Mouse (Mus musculus) brain, adult 10 weeks (tissue): ENCODE results near the gene Ugt1a6b. TPM values are rescaled to one million over a fixed set of nuclear protein-coding genes. Genes with fewer than 3 reads are reported as not detected.

Experiments used
- polyA plus RNA-seq: library from polyadenylated mRNA; stranded (reverse); fragments of 350-450 nt; fragmentation: Illumina TruSeq; extraction: RNeasy Lipid Tissue Mini Kit (QIAGEN cat#74804); gene quantifications from one replicate; pipeline ENCODE4 v1.2.3, GENCODE M21; 2015; ENCODE audit warnings: low read depth, low replicate concordance

The Ugt1a6b gene
- polyA plus RNA-seq: not detected

GRCm38 (mm10) chr1:88103019-88103418 is at the start of gene Ugt1a6b:
Ugt1a6b (plus strand) TSS chr1:88103252.

GRCm38 (mm10) chr1:88055088-88055487 is 48.0 kb upstream of the Ugt1a6b start, which contains the start of gene Ugt1a10:
Ugt1a10 (plus strand) TSS chr1:88055388.

GRCm38 (mm10) chr1:88070495-88070894 is 32.6 kb upstream of the Ugt1a6b start, which contains the start of gene Ugt1a9:
Ugt1a9 (plus strand) TSS chr1:88070800.

GRCm38 (mm10) chr1:88087513-88087912 is 15.5 kb upstream of the Ugt1a6b start, which contains the start of gene Ugt1a8:
Ugt1a8 (plus strand) TSS chr1:88087813.

GRCm38 (mm10) chr1:88094941-88095492 is 8.0 kb upstream of the Ugt1a6b start, which contains the start of gene Ugt1a7c:
Ugt1a7c (plus strand) TSS chr1:88095062.

GRCm38 (mm10) chr1:88134457-88135011 is 31.5 kb downstream of the Ugt1a6b start, which contains the start of gene Ugt1a6a:
Ugt1a6a (plus strand) TSS chr1:88134809.

GRCm38 (mm10) chr1:88165711-88166110 is 62.7 kb downstream of the Ugt1a6b start, which contains the start of gene Ugt1a5:
Ugt1a5 (plus strand) TSS chr1:88166012.

GRCm38 (mm10) chr1:88200456-88200855 is 97.4 kb downstream of the Ugt1a6b start, which contains the start of gene Ugt1a2:
Ugt1a2 (plus strand) TSS chr1:88200601.

GRCm38 (mm10) chr1:88205294-88205922 is 102.4 kb downstream of the Ugt1a6b start, which contains the start of gene Dnajb3:
Dnajb3 (minus strand) TSS chr1:88205782.

GRCm38 (mm10) chr1:88211812-88212211 is 108.8 kb downstream of the Ugt1a6b start, which contains the start of gene Ugt1a1:
Ugt1a1 (plus strand) TSS chr1:88211959.

GRCm38 (mm10) chr1:88226670-88227379 is 123.8 kb downstream of the Ugt1a6b start, which contains the start of gene Mroh2a:
Mroh2a (plus strand) TSS chr1:88226986.

Other genes starting within 250 kb of the Ugt1a6b start
- 47.6 TPM for gene Dgkd, start 250.0 kb upstream of the Ugt1a6b start, polyA plus RNA-seq
- 11.7 TPM for gene Usp40, start 94.7 kb upstream of the Ugt1a6b start, polyA plus RNA-seq
- not detected for gene Ugt1a10, start 47.9 kb upstream of the Ugt1a6b start, polyA plus RNA-seq
- gene Ugt1a9, start 32.5 kb upstream of the Ugt1a6b start, polyA plus RNA-seq: not detected
- not detected for gene Ugt1a8, start 15.4 kb upstream of the Ugt1a6b start, polyA plus RNA-seq
- 1.1 TPM for gene Ugt1a7c, start 8.2 kb upstream of the Ugt1a6b start, polyA plus RNA-seq
- gene Ugt1a6a, start 31.6 kb downstream of the Ugt1a6b start, polyA plus RNA-seq: 3.1 TPM
- not detected for gene Ugt1a5, start 62.8 kb downstream of the Ugt1a6b start, polyA plus RNA-seq
- gene Ugt1a2, start 97.3 kb downstream of the Ugt1a6b start, polyA plus RNA-seq: not detected
- gene Dnajb3, start 102.5 kb downstream of the Ugt1a6b start, polyA plus RNA-seq: 2.6 TPM
- not detected for gene Ugt1a1, start 108.7 kb downstream of the Ugt1a6b start, polyA plus RNA-seq
- 0.28 TPM for gene Mroh2a, start 123.7 kb downstream of the Ugt1a6b start, polyA plus RNA-seq
- gene Hjurp, start 174.4 kb downstream of the Ugt1a6b start, polyA plus RNA-seq: 48.2 TPM
- gene Trpm8, start 174.4 kb downstream of the Ugt1a6b start, polyA plus RNA-seq: 0.12 TPM